In the genomic region with DNA sequence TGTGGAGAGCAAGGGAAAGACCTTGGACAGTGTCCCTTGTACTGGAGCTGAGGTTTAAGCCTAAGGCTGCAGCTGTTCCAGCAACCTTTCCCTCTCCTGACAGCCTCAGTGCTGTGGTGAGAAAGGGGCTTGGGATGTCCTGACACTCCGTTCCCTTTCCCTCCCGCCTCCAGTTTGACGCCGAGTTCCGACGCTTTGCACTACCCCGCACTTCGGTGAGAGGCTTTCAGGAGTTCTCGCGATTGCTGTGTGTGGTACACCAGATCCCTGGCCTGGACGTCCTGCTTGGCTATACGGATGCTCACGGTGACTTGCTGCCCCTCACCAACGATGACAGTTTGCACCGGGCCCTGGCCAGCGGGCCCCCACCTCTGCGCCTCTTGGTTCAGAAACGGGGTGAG, we compare ENCODE assay signal across 8 mouse cellular contexts. TPM values are rescaled to one million over a fixed set of nuclear protein-coding genes. Genes with fewer than 3 reads are reported as not detected.
A peak's percentile ranks its signal among the peaks of the same experiment; 100 is the strongest.
DNase-seq lines count a peak whose midpoint lies in the region; ATAC-seq and TF ChIP-seq lines count a peak whose summit lies in the region.

No protein-coding gene starts in this region.

- H3K36me3 ChIP-seq in erythroblast, embryonic 14.5 days (ENCODE audit: control insufficient read depth), result peaks cover 50% of the 10 kb centered on the region
- H3K36me3 ChIP-seq in thymus, adult 2 months (ENCODE audit: control insufficient read depth, insufficient read depth, low read length), result peaks cover 13% of the 10 kb centered on the region
- H3K36me3 ChIP-seq in intestine, embryonic 14.5 days (ENCODE audit: control insufficient read depth, insufficient read depth, low read length), result peaks cover 29% of the 10 kb centered on the region
- H3K36me3 ChIP-seq in neural tube, embryonic 14.5 days (ENCODE audit: control insufficient read depth, insufficient read depth, low read length), result peaks cover 18% of the 10 kb centered on the region

- H3K27ac ChIP-seq in thymus, adult 2 months (ENCODE audit: control insufficient read depth, insufficient read depth, low read length), result 0 out of 2 replicates have a peak overlapping the region, but pooled peaks have one; percentile 6
- peak overlapping the region; percentile 89; the same call in 1 of the 2 replicates for H3K27ac ChIP-seq in intestine, embryonic 14.5 days (ENCODE audit: low read depth)
- peak overlapping the region; percentile 94 for H3K27ac ChIP-seq in neural tube, embryonic 14.5 days (ENCODE audit: low read depth, low read length)

- H3K4me3 ChIP-seq in erythroblast, embryonic 14.5 days (replicated peaks), result peak overlapping the region; percentile 77
- H3K4me3 ChIP-seq in thymus, adult 2 months (ENCODE audit: control insufficient read depth, insufficient read depth, low read length), result peak overlapping the region; percentile 49
- peak overlapping the region; percentile 68 for H3K4me3 ChIP-seq in intestine, embryonic 14.5 days (ENCODE audit: low read depth, low read length)
- H3K4me3 ChIP-seq in neural tube, embryonic 14.5 days (ENCODE audit: low read depth, low read length), result peak overlapping the region; percentile 51

- no peaks in the 10 kb centered on the region for H3K9me3 ChIP-seq in erythroblast, embryonic 14.5 days (ENCODE audit: control insufficient read depth, low read length)
- H3K9me3 ChIP-seq in intestine, embryonic 14.5 days (ENCODE audit: control insufficient read depth, low read length), result no peaks in the 10 kb centered on the region
- no peaks in the 10 kb centered on the region for H3K9me3 ChIP-seq in neural tube, embryonic 14.5 days (ENCODE audit: control insufficient read depth, low read length)

- peaks cover 57% of the 10 kb centered on the region for H3K4me1 ChIP-seq in erythroblast, embryonic 14.5 days (ENCODE audit: control insufficient read depth)
- H3K4me1 ChIP-seq in thymus, adult 2 months (replicated peaks; ENCODE audit: control insufficient read depth, insufficient read depth, low read length), result peaks cover 24% of the 10 kb centered on the region
- H3K4me1 ChIP-seq in intestine, embryonic 14.5 days (replicated peaks; ENCODE audit: control insufficient read depth, insufficient read depth, low read length), result peaks cover 15% of the 10 kb centered on the region; the same call in 1 of the 2 replicates
- H3K4me1 ChIP-seq in neural tube, embryonic 14.5 days (ENCODE audit: control insufficient read depth, insufficient read depth, low read length), result peaks cover 22% of the 10 kb centered on the region

- peak overlapping the region; percentile 95 for H3K4me2 ChIP-seq in intestine, embryonic 14.5 days (ENCODE audit: low read length)
- peak overlapping the region; percentile 98 for H3K4me2 ChIP-seq in neural tube, embryonic 14.5 days (ENCODE audit: low read depth, low read length)

- TF ChIP-seq CTCF in thymus, adult 2 months (IDR thresholded peaks at IDR 0.05; ENCODE audit: borderline replicate concordance, control insufficient read depth, extremely low read depth, insufficient read depth, low read length, poor library complexity), result no peak

- ATAC-seq in erythroblast, adult 5-6 weeks (replicated peaks; ENCODE audit: low FRiP score, poor library complexity, severe bottlenecking), result no peak
- no peak for ATAC-seq in intestine, embryonic 14.5 days (replicated peaks; ENCODE audit: low FRiP score, low TSS enrichment, low read depth)
- peak; percentile 3; the same call in 1 of the 2 replicates for ATAC-seq in neural tube, embryonic 14.5 days (ENCODE audit: low read depth)

- no peak for TF ChIP-seq POLR2A in thymus, adult 2 months (IDR thresholded peaks at IDR 0.05; ENCODE audit: control insufficient read depth, extremely low read depth, insufficient read depth, low read length, poor library complexity)

- 90% methylated on average over 18 of the region's 18 CpGs for WGBS in thymus, adult 2 months
- 48% methylated on average over 18 of the region's 18 CpGs for WGBS in intestine, embryonic 14.5 days
- 36% methylated on average over 18 of the region's 18 CpGs for WGBS in neural tube, embryonic 14.5 days

- DNase-seq in thymus, adult 2 months, result no peak
- DNase-seq in thymus, postnatal 14 days, result no peak
- no peak for DNase-seq in intestine, embryonic 14.5 days (ENCODE audit: low spot score)
- no peak for DNase-seq in gastrocnemius, postnatal 25 days
- DNase-seq in frontal cortex, postnatal 10 days (ENCODE audit: low spot score in 2 of 2), result no peak

- peak overlapping the region; percentile 52; the same call in 1 of the 2 replicates for H3K9ac ChIP-seq in intestine, embryonic 14.5 days (ENCODE audit: low read length)
- H3K9ac ChIP-seq in neural tube, embryonic 14.5 days (replicated peaks; ENCODE audit: low read depth, low read length), result peak overlapping the region; percentile 61

- no peaks in the 10 kb centered on the region for H3K27me3 ChIP-seq in erythroblast, embryonic 14.5 days (ENCODE audit: control insufficient read depth)
- H3K27me3 ChIP-seq in thymus, adult 2 months (ENCODE audit: control insufficient read depth, insufficient read depth, low read length), result no peaks in the 10 kb centered on the region
- H3K27me3 ChIP-seq in intestine, embryonic 14.5 days (replicated peaks; ENCODE audit: control insufficient read depth, insufficient read depth, low read length), result no peaks in the 10 kb centered on the region
- H3K27me3 ChIP-seq in neural tube, embryonic 14.5 days (ENCODE audit: control insufficient read depth, insufficient read depth, low read length), result no peaks in the 10 kb centered on the region

RNA-seq across cellular contexts. Expression of a gene that starts 1.1 kb away (rescaled TPM):
- polyA plus RNA-seq in erythroblast, embryonic 14.5 days (2012), result 0.73 and 0.78 TPM in 2 replicates
- 2.1 TPM in 1 of 2 replicates, not detected in the other for total RNA-seq in erythroblast, adult 5-6 weeks (2015; ENCODE audit: low replicate concordance)
- total RNA-seq in erythroblast, adult 5-6 weeks (2017; ENCODE audit: low replicate concordance), result 0.56 and 1.5 TPM in 2 replicates
- 29.7 and 30.7 TPM in 2 replicates for polyA plus RNA-seq in thymus, adult 2 months (2012; rRNA removed)
- polyA plus RNA-seq in intestine, embryonic 14.5 days (2014; fragmentation: Nextera tagmentation; extraction: Ambion mirVana), result 16.0 and 17.5 TPM in 2 replicates
- 48.1 and 60.6 TPM in 2 replicates for polyA plus RNA-seq in neural tube, embryonic 14.5 days (2014; fragmentation: Nextera tagmentation; extraction: Ambion mirVana)
- 1 to 10 TPM; 5.4 to 5.7 TPM for total RNA-seq in gastrocnemius, postnatal 25 days (2021)

RNA-seq across cellular contexts. Expression of a gene that starts 1.1 kb away (rescaled TPM):
- 3.8 and 4.5 TPM in 2 replicates for polyA plus RNA-seq in erythroblast, embryonic 14.5 days (2012)
- 7.1 and 12.5 TPM in 2 replicates for total RNA-seq in erythroblast, adult 5-6 weeks (2015; ENCODE audit: low replicate concordance)
- total RNA-seq in erythroblast, adult 5-6 weeks (2017; ENCODE audit: low replicate concordance), result 1.7 and 7.8 TPM in 2 replicates
- polyA plus RNA-seq in thymus, adult 2 months (2012; rRNA removed), result 118 and 122 TPM in 2 replicates
- 56.9 and 61.8 TPM in 2 replicates for polyA plus RNA-seq in intestine, embryonic 14.5 days (2014; fragmentation: Nextera tagmentation; extraction: Ambion mirVana)
- 79.5 and 83.9 TPM in 2 replicates for polyA plus RNA-seq in neural tube, embryonic 14.5 days (2014; fragmentation: Nextera tagmentation; extraction: Ambion mirVana)
- 1 to 10 TPM; 6.5 to 6.8 TPM for total RNA-seq in gastrocnemius, postnatal 25 days (2021)

RNA-seq across cellular contexts. Expression of a gene that starts 5.5 kb away (rescaled TPM):
- not detected in 2 replicates for polyA plus RNA-seq in erythroblast, embryonic 14.5 days (2012)
- not detected in 2 replicates for total RNA-seq in erythroblast, adult 5-6 weeks (2015; ENCODE audit: low replicate concordance)
- total RNA-seq in erythroblast, adult 5-6 weeks (2017; ENCODE audit: low replicate concordance), result not detected in 2 replicates
- not detected in 2 replicates for polyA plus RNA-seq in thymus, adult 2 months (2012; rRNA removed)
- polyA plus RNA-seq in intestine, embryonic 14.5 days (2014; fragmentation: Nextera tagmentation; extraction: Ambion mirVana), result not detected in 2 replicates
- 0.30 and 0.42 TPM in 2 replicates for polyA plus RNA-seq in neural tube, embryonic 14.5 days (2014; fragmentation: Nextera tagmentation; extraction: Ambion mirVana)
- not detected for total RNA-seq in gastrocnemius, postnatal 25 days (2021)

RNA-seq across cellular contexts. Expression of a gene that starts 6.0 kb away (rescaled TPM):
- 2.4 TPM in 2 replicates for polyA plus RNA-seq in erythroblast, embryonic 14.5 days (2012)
- 2.1 and 2.5 TPM in 2 replicates for total RNA-seq in erythroblast, adult 5-6 weeks (2015; ENCODE audit: low replicate concordance)
- 2.7 and 7.0 TPM in 2 replicates for total RNA-seq in erythroblast, adult 5-6 weeks (2017; ENCODE audit: low replicate concordance)
- polyA plus RNA-seq in thymus, adult 2 months (2012; rRNA removed), result 46.7 and 53.9 TPM in 2 replicates
- polyA plus RNA-seq in intestine, embryonic 14.5 days (2014; fragmentation: Nextera tagmentation; extraction: Ambion mirVana), result 22.6 and 23.2 TPM in 2 replicates
- 9.5 and 11.6 TPM in 2 replicates for polyA plus RNA-seq in neural tube, embryonic 14.5 days (2014; fragmentation: Nextera tagmentation; extraction: Ambion mirVana)
- 1 to 10 TPM in 1 of 2 experiments, under 1 TPM in 1; 0.82 to 1.0 TPM for total RNA-seq in gastrocnemius, postnatal 25 days (2021)

RNA-seq across cellular contexts. Expression of a gene that starts 15.9 kb away (rescaled TPM):
- 3.4 and 4.2 TPM in 2 replicates for polyA plus RNA-seq in erythroblast, embryonic 14.5 days (2012)
- 3.1 TPM in 2 replicates for total RNA-seq in erythroblast, adult 5-6 weeks (2015; ENCODE audit: low replicate concordance)
- total RNA-seq in erythroblast, adult 5-6 weeks (2017; ENCODE audit: low replicate concordance), result 2.5 and 3.5 TPM in 2 replicates
- polyA plus RNA-seq in thymus, adult 2 months (2012; rRNA removed), result 408 and 419 TPM in 2 replicates
- 1.0 and 1.1 TPM in 2 replicates for polyA plus RNA-seq in intestine, embryonic 14.5 days (2014; fragmentation: Nextera tagmentation; extraction: Ambion mirVana)
- 21.7 and 22.3 TPM in 2 replicates for polyA plus RNA-seq in neural tube, embryonic 14.5 days (2014; fragmentation: Nextera tagmentation; extraction: Ambion mirVana)
- total RNA-seq in gastrocnemius, postnatal 25 days (2021), result under 1 TPM in 1 of 2 experiments, not detected in 1; 0.11 TPM

Comparison
In these comparisons a context has a peak if more than half of its experiments do, and no peak if none do; other contexts are left out.
1. H3K27ac ChIP-seq: peak in every context shown above with its lines; median percentile 94 in neural tube, embryonic 14.5 days; 89 in intestine, embryonic 14.5 days; 6 in thymus, adult 2 months.
2. RNA of a gene that starts 1.1 kb away (polyA plus RNA-seq): 118 to 122 TPM in thymus, adult 2 months, 79.5 to 83.9 TPM in neural tube, embryonic 14.5 days and 56.9 to 61.8 TPM in intestine, embryonic 14.5 days; 3.8 to 4.5 TPM in erythroblast, embryonic 14.5 days; every median in the first group is over 10 times any median in the second.
3. Peak in every context shown above with its lines, with median percentiles within 50 percentile points of each other: H3K4me3 ChIP-seq.